Mouse (Mus musculus): ENCODE measurements around the gene Plppr2. TPM values are rescaled to one million over a fixed set of nuclear protein-coding genes. Genes with fewer than 3 reads are reported as not detected.

Gene Plppr2
- polyA plus RNA-seq, 1 experiment from 2014 or later = 8.5 TPM

DNA sequence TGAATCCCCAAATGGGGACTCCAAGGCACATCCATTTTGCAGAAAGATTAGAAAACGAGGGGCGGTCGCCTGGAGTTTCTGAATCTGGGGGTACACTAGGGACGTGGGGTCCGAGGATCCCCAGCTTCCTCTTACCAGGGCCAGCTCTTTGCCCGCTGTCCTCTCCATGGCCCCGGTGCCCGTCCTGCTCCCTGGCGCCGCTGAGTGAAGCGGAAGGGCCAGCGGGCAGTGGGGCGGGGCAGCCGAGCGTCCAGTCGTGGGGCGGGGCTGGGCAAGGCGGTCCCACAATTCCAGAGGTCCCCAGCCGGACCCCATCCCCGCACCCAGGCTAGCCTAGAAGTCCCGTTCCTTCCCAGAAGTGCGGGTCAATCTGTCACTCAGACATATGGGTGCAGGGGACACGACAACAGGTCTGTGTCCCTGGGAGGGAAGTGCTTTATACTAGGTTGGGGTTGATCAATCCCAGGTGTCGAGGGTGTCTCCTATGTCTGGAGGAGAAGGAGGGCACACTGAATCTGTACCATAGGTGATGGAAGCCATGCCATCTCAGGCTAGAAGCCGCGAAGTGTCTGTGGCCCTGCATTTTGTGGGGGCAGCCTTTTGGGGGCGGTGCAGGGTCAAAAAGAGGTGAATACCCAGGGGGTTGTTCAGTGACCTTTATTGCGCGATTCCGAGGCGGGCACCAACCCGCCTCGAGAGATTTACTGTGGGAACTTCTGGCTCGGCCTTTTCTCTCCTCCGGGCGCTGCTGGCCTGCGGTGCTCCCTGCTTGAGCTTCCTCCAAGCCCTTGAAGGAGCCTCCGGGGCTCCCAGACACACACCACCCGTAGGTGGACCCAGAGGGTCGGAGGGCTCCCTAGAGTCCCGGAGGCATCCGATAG is 52.6 kb downstream of the Plppr2 start, which contains the start of gene Rgl3:
Gene Rgl3 (minus strand): TSS at position 217 of the 881 bp plus-strand sequence.
- Histone ChIP-seq H3K27ac (ENCODE audit: low read length) (no peak within 1 kb of the TSS), H3K27me3 (ENCODE audit: control insufficient read depth, insufficient read depth, low read length) (peaks cover 44% of the 10 kb centered on the region), H3K4me2 (replicated peaks; ENCODE audit: low read depth, low read length) (peak within 1 kb of the TSS; percentile 72), H3K4me3 (ENCODE audit: low read depth, low read length) (peak within 1 kb of the TSS; percentile 45), H3K9me3 (ENCODE audit: control insufficient read depth, low read depth, low read length) (no peaks in the 10 kb centered on the region), H3K9ac (replicated peaks; ENCODE audit: low read depth, low read length) (peak within 1 kb of the TSS; percentile 14; the same call in 1 of the 2 replicates), H3K4me1 (ENCODE audit: control insufficient read depth, insufficient read depth, low read length) (peaks cover 12% of the 10 kb centered on the region; the same call in 1 of the 2 replicates), H3K36me3 (ENCODE audit: control insufficient read depth, insufficient read depth, low read length) (no peaks in the 10 kb centered on the region)
- ATAC-seq (ENCODE audit: insufficient number of reproducible peaks, insufficient read depth, low FRiP score, low read depth) = peak; percentile 29; the same call in 1 of the 2 replicates
- 1% methylated on average over 42 of the region's 42 CpGs for WGBS

DNA sequence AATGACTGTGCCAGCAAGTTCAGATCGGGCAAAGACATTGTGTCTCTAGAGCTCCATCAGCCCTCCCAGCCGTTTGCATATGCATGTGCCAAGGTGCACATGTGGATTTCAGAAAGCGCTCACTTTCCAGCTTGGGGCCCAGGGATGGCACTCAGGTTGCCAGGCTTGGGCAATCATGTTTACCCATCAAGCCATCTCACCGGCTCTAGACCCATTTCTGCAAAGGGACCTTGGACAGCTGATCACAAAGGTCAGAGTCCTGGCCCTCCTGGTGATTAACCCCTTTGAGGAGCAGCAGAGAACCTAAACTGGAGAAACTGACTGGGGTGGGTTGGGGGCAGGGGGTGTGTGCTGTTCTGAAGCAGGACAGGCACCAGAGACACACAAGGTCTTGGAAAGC is 55.4 kb downstream of the Plppr2 start:
- Histone ChIP-seq H3K4me1 (ENCODE audit: control insufficient read depth, insufficient read depth, low read length) (peaks cover 12% of the 10 kb centered on the region; the same call in 1 of the 2 replicates), H3K4me3 (ENCODE audit: low read depth, low read length) (no peak overlapping the region), H3K9me3 (ENCODE audit: control insufficient read depth, low read depth, low read length) (no peaks in the 10 kb centered on the region), H3K9ac (replicated peaks; ENCODE audit: low read depth, low read length) (no peak overlapping the region), H3K27ac (ENCODE audit: low read length) (no peak overlapping the region), H3K36me3 (ENCODE audit: control insufficient read depth, insufficient read depth, low read length) (no peaks in the 10 kb centered on the region), H3K4me2 (replicated peaks; ENCODE audit: low read depth, low read length) (no peak overlapping the region), H3K27me3 (ENCODE audit: control insufficient read depth, insufficient read depth, low read length) (peaks cover 42% of the 10 kb centered on the region)
- no peak for ATAC-seq (ENCODE audit: insufficient number of reproducible peaks, insufficient read depth, low FRiP score, low read depth)
- WGBS = 68% methylated on average over 4 of the region's 4 CpGs

DNA sequence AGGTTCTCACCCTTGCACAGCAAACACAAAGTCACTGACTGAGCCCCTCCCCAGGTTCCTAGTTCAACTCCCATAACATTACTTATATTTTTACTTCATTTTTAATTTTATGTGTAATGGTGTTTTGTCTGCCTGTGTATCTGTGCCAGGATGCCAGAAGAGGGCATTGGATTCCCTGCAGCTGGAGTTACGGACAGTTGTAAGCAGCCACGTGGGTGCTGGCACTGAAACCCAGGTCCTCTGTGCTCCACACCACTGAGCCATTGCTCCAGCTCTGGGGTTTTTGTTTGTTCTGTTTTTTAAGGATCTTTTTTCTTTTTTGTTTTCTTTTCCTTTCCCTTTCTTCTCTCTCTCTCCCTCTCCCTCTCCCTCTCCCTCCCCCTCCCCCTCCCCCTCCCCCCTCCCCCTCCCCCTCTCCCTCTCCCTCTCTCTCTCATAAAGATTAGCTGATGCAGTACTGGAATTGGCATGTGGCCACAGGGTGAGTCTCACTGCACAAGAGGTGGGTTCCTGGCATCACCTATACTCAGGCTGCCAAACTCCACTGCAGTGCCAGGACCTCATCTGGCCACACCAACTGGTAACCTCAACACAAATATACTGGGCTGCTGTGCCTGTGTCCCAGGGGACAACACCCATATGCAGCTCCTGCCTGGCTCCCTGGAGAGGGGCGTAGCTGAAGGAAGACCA is 59.5 kb downstream of the Plppr2 start:
- no peaks in the 10 kb centered on the region for H3K36me3 ChIP-seq (ENCODE audit: control insufficient read depth, insufficient read depth, low read length)
- 85% methylated on average over 3 of the region's 3 CpGs for WGBS

More for the DNA sequence above, 59.5 kb downstream of the Plppr2 start:
- peaks cover 8% of the 10 kb centered on the region for H3K27me3 ChIP-seq (ENCODE audit: control insufficient read depth, insufficient read depth, low read length)
- ATAC-seq (ENCODE audit: insufficient number of reproducible peaks, insufficient read depth, low FRiP score, low read depth) = no peak
- H3K9ac ChIP-seq (replicated peaks; ENCODE audit: low read depth, low read length) = no peak overlapping the region
- no peak overlapping the region for H3K4me3 ChIP-seq (ENCODE audit: low read depth, low read length)
- no peaks in the 10 kb centered on the region for H3K9me3 ChIP-seq (ENCODE audit: control insufficient read depth, low read depth, low read length)
- H3K4me1 ChIP-seq (ENCODE audit: control insufficient read depth, insufficient read depth, low read length) = no peaks in the 10 kb centered on the region
- no peak overlapping the region for H3K4me2 ChIP-seq (replicated peaks; ENCODE audit: low read depth, low read length)
- no peak overlapping the region for H3K27ac ChIP-seq (ENCODE audit: low read length)

Other genes starting within 250 kb of the Plppr2 start
- 23.8 and 26.9 TPM in 2 replicates for gene Ldlr, start 213.6 kb upstream of the Plppr2 start, polyA plus RNA-seq (2014; fragmentation: Nextera tagmentation; extraction: Ambion mirVana)
- gene Spc24, start 176.7 kb upstream of the Plppr2 start, polyA plus RNA-seq (2014; fragmentation: Nextera tagmentation; extraction: Ambion mirVana) = 111 and 120 TPM in 2 replicates
- 10.3 and 10.4 TPM in 2 replicates for gene Kank2, start 138.3 kb upstream of the Plppr2 start, polyA plus RNA-seq (2014; fragmentation: Nextera tagmentation; extraction: Ambion mirVana)
- 2.8 and 2.9 TPM in 2 replicates for gene Angptl8, start 101.5 kb upstream of the Plppr2 start, polyA plus RNA-seq (2014; fragmentation: Nextera tagmentation; extraction: Ambion mirVana)
- 39.8 and 45.1 TPM in 2 replicates for gene Dock6, start 84.4 kb upstream of the Plppr2 start, polyA plus RNA-seq (2014; fragmentation: Nextera tagmentation; extraction: Ambion mirVana)
- 41.4 and 42.7 TPM in 2 replicates for gene Rab3d, start 18.8 kb upstream of the Plppr2 start, polyA plus RNA-seq (2014; fragmentation: Nextera tagmentation; extraction: Ambion mirVana)
- 4.9 and 6.3 TPM in 2 replicates for gene Ccdc159, start 9.6 kb upstream of the Plppr2 start, polyA plus RNA-seq (2014; fragmentation: Nextera tagmentation; extraction: Ambion mirVana)
- gene Tmem205, start 9.5 kb upstream of the Plppr2 start, polyA plus RNA-seq (2014; fragmentation: Nextera tagmentation; extraction: Ambion mirVana) = 60.7 and 62.4 TPM in 2 replicates
- 8.9 and 10.4 TPM in 2 replicates for gene Swsap1, start 18.7 kb downstream of the Plppr2 start, polyA plus RNA-seq (2014; fragmentation: Nextera tagmentation; extraction: Ambion mirVana)
- gene Epor, start 26.5 kb downstream of the Plppr2 start, polyA plus RNA-seq (2014; fragmentation: Nextera tagmentation; extraction: Ambion mirVana) = 6.4 and 6.7 TPM in 2 replicates
- gene Rgl3, start 52.4 kb downstream of the Plppr2 start, polyA plus RNA-seq (2014; fragmentation: Nextera tagmentation; extraction: Ambion mirVana) = 4.9 and 5.5 TPM in 2 replicates
- gene Ccdc151, start 65.6 kb downstream of the Plppr2 start, polyA plus RNA-seq (2014; fragmentation: Nextera tagmentation; extraction: Ambion mirVana) = 0.63 and 0.72 TPM in 2 replicates
- 82.8 and 91.0 TPM in 2 replicates for gene Prkcsh, start 65.8 kb downstream of the Plppr2 start, polyA plus RNA-seq (2014; fragmentation: Nextera tagmentation; extraction: Ambion mirVana)
- 5.6 and 5.7 TPM in 2 replicates for gene Elavl3, start 115.0 kb downstream of the Plppr2 start, polyA plus RNA-seq (2014; fragmentation: Nextera tagmentation; extraction: Ambion mirVana)
- gene Gm49318, start 134.2 kb downstream of the Plppr2 start, polyA plus RNA-seq (2014; fragmentation: Nextera tagmentation; extraction: Ambion mirVana) = not detected in 2 replicates
- 11.4 and 14.5 TPM in 2 replicates for gene Zfp653, start 134.3 kb downstream of the Plppr2 start, polyA plus RNA-seq (2014; fragmentation: Nextera tagmentation; extraction: Ambion mirVana)
- 35.4 and 39.0 TPM in 2 replicates for gene Ecsit, start 148.4 kb downstream of the Plppr2 start, polyA plus RNA-seq (2014; fragmentation: Nextera tagmentation; extraction: Ambion mirVana)
- gene Cnn1, start 162.2 kb downstream of the Plppr2 start, polyA plus RNA-seq (2014; fragmentation: Nextera tagmentation; extraction: Ambion mirVana) = 443 and 466 TPM in 2 replicates
- 180 and 190 TPM in 2 replicates for gene Elof1, start 180.1 kb downstream of the Plppr2 start, polyA plus RNA-seq (2014; fragmentation: Nextera tagmentation; extraction: Ambion mirVana)
- gene Acp5, start 198.7 kb downstream of the Plppr2 start, polyA plus RNA-seq (2014; fragmentation: Nextera tagmentation; extraction: Ambion mirVana) = 10.7 and 10.8 TPM in 2 replicates
- gene Pigyl, start 219.8 kb downstream of the Plppr2 start, polyA plus RNA-seq (2014; fragmentation: Nextera tagmentation; extraction: Ambion mirVana) = 92.9 and 94.3 TPM in 2 replicates

Data from stomach, embryonic 14.5 days (tissue).